Mouse (Mus musculus) E14TG2a.4 (cell line): Measurements from ENCODE around the gene Dvl2.

Source experiments
- CTCF ChIP-seq: conservative IDR thresholded peaks from 2 replicates; pipeline ENCODE4 v1.5.1; 2014; ENCODE audit warnings: low read length
- NANOG ChIP-seq: IDR thresholded peaks from 2 replicates; pipeline ENCODE4 v1.6.1; 2014; ENCODE audit warnings: borderline replicate concordance, low read length, mixed read lengths
- POU5F1 ChIP-seq: IDR thresholded peaks from 2 replicates; pipeline ENCODE4 v1.6.1; 2014; ENCODE audit warnings: low read length, borderline replicate concordance

DNA sequence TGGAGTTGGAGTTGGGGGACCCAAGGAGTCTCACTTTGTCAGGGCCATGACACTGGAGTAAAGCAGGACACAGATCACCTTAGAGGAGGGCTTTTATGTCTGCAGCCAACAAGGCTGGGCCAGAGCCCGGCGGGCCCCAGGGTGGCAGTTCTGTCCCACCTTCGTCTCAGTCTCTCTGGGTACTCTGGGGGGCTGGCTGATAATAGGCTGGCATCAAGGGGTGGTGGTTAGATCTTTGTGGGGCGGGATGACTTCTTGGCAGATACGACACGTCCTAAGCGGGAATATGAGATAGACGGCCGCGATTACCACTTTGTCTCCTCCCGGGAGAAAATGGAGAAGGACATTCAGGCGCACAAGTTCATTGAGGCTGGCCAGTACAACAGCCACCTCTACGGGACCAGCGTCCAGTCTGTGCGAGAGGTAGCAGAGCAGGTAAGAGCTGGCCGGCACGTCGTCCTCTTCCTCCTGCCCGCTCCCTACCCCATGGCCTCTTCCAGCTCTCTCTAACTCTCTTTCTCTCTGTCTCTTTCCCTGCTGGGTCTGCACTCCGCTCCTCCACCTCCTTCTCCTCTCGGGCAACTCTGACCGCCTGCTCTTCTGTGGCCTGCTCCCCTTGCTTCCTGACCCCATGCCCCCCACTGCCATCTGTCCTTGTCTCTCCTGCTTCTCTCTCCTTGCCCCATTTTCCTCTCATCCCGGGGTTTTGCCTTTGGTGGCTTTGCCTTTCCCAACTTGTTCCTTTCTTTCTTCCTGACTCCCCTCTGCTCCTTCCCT is 42.1 kb downstream of the Dvl2 start:
- TF ChIP-seq CTCF, result no peak
- TF ChIP-seq POU5F1, result no peak
- TF ChIP-seq NANOG, result no peak
